Mouse (Mus musculus): ENCODE measurements around the gene Olfr32. TPM values are rescaled to one million over a fixed set of nuclear protein-coding genes. Genes with fewer than 3 reads are reported as not detected.
"Not testable (repeated sequence)": the region's sequence is repeated elsewhere in the genome, so short reads cannot be mapped to it uniquely, and the experiment has no call there.

Gene Olfr32
- 0.06 TPM in 1 of 2 replicates, not detected in the other for polyA plus RNA-seq (2015; fragmentation: Nextera tagmentation; extraction: Ambion mirVana)

GRCm38 (mm10) chr2:90142196-90142595 is at the start of gene Olfr32:
Olfr32 (minus strand) TSS chr2:90142296.
- H3K27me3 ChIP-seq, result no peaks in the 10 kb centered on the region
- H3K9me3 ChIP-seq, result no peaks in the 10 kb centered on the region
- no peaks in the 10 kb centered on the region for H3K36me3 ChIP-seq
- no peak within 1 kb of the TSS for H3K9ac ChIP-seq
- no peak for ATAC-seq (ENCODE audit: low FRiP score)
- H3K4me2 ChIP-seq, result no peak within 1 kb of the TSS
- H3K4me1 ChIP-seq (replicated peaks), result no peaks in the 10 kb centered on the region
- H3K4me3 ChIP-seq, result no peak within 1 kb of the TSS
- H3K27ac ChIP-seq, result no peak within 1 kb of the TSS

- H3K4me1 ChIP-seq (replicated peaks); H3K9ac ChIP-seq; ATAC-seq (ENCODE audit: low FRiP score); H3K36me3 ChIP-seq; H3K27me3 ChIP-seq; H3K27ac ChIP-seq; H3K9me3 ChIP-seq; H3K4me3 ChIP-seq; H3K4me2 ChIP-seq: not testable (repeated sequence)
- WGBS, result no CpG with 5 or more reads among the region's 5 CpGs
Measured at GRCm38 (mm10) chr2:90187082-90187481, 45.0 kb upstream of the Olfr32 start.

- not testable (repeated sequence) for H3K27ac ChIP-seq; ATAC-seq (ENCODE audit: low FRiP score); H3K4me1 ChIP-seq (replicated peaks); H3K36me3 ChIP-seq; H3K9ac ChIP-seq; H3K4me2 ChIP-seq; H3K27me3 ChIP-seq; H3K9me3 ChIP-seq; H3K4me3 ChIP-seq
- no CpG with 5 or more reads among the region's 4 CpGs for WGBS
Measured at GRCm38 (mm10) chr2:90186082-90186481, 44.0 kb upstream of the Olfr32 start.

- Histone ChIP-seq H3K9me3 (no peaks in the 10 kb centered on the region), H3K4me1 (replicated peaks) (no peaks in the 10 kb centered on the region), H3K27ac (no peak overlapping the region), H3K4me2 (no peak overlapping the region), H3K27me3 (no peaks in the 10 kb centered on the region), H3K4me3 (no peak overlapping the region), H3K36me3 (no peaks in the 10 kb centered on the region), H3K9ac (no peak overlapping the region)
- ATAC-seq (ENCODE audit: low FRiP score), result no peak
- WGBS, result 95% methylated on average over 9 of the region's 9 CpGs
Measured at GRCm38 (mm10) chr2:90153916-90154315, 11.8 kb upstream of the Olfr32 start.

GRCm38 (mm10) chr2:90152991-90153390 is 10.9 kb upstream of the Olfr32 start, which contains the start of gene Olfr1270:
Olfr1270 (minus strand) TSS chr2:90153091.
- H3K36me3 ChIP-seq, result no peaks in the 10 kb centered on the region
- 89% methylated on average over 3 of the region's 3 CpGs for WGBS
- H3K9me3 ChIP-seq, result no peaks in the 10 kb centered on the region
- no peaks in the 10 kb centered on the region for H3K4me1 ChIP-seq (replicated peaks)
- no peak for ATAC-seq (ENCODE audit: low FRiP score)
- no peak within 1 kb of the TSS for H3K4me3 ChIP-seq
- H3K4me2 ChIP-seq, result no peak within 1 kb of the TSS
- no peak within 1 kb of the TSS for H3K27ac ChIP-seq
- no peaks in the 10 kb centered on the region for H3K27me3 ChIP-seq
- no peak within 1 kb of the TSS for H3K9ac ChIP-seq

- Histone ChIP-seq H3K4me3 (no peak within 1 kb of the TSS), H3K27me3 (no peaks in the 10 kb centered on the region), H3K4me1 (replicated peaks) (no peaks in the 10 kb centered on the region), H3K9me3 (no peaks in the 10 kb centered on the region), H3K9ac (no peak within 1 kb of the TSS), H3K4me2 (no peak within 1 kb of the TSS), H3K27ac (no peak within 1 kb of the TSS), H3K36me3 (no peaks in the 10 kb centered on the region)
- no peak for ATAC-seq (ENCODE audit: low FRiP score)
- 78% methylated on average over 1 of the region's 1 CpGs for WGBS
Measured at GRCm38 (mm10) chr2:90121312-90121711, 20.8 kb downstream of the Olfr32 start, which contains the start of gene Olfr1269. Olfr1269 (minus strand) TSS chr2:90121412.

Other genes with a start within 250 kb of the Olfr32 start
- gene Olfr1258, start 215.0 kb downstream of the Olfr32 start, polyA plus RNA-seq (2015; fragmentation: Nextera tagmentation; extraction: Ambion mirVana), result not detected in 2 replicates
- not detected in 2 replicates for gene Olfr1259, start 193.6 kb downstream of the Olfr32 start, polyA plus RNA-seq (2015; fragmentation: Nextera tagmentation; extraction: Ambion mirVana)
- not detected in 2 replicates for gene Olfr1260, start 168.0 kb downstream of the Olfr32 start, polyA plus RNA-seq (2015; fragmentation: Nextera tagmentation; extraction: Ambion mirVana)
- gene Olfr1261, start 151.1 kb downstream of the Olfr32 start, polyA plus RNA-seq (2015; fragmentation: Nextera tagmentation; extraction: Ambion mirVana), result not detected in 2 replicates
- gene Olfr1262, start 142.2 kb downstream of the Olfr32 start, polyA plus RNA-seq (2015; fragmentation: Nextera tagmentation; extraction: Ambion mirVana), result not detected in 2 replicates
- gene Olfr1263, start 130.2 kb downstream of the Olfr32 start, polyA plus RNA-seq (2015; fragmentation: Nextera tagmentation; extraction: Ambion mirVana), result not detected in 2 replicates
- not detected in 2 replicates for gene Olfr1264, start 116.7 kb downstream of the Olfr32 start, polyA plus RNA-seq (2015; fragmentation: Nextera tagmentation; extraction: Ambion mirVana)
- gene Olfr1265, start 107.0 kb downstream of the Olfr32 start, polyA plus RNA-seq (2015; fragmentation: Nextera tagmentation; extraction: Ambion mirVana), result not detected in 2 replicates
- gene Olfr140, start 78.7 kb downstream of the Olfr32 start, polyA plus RNA-seq (2015; fragmentation: Nextera tagmentation; extraction: Ambion mirVana), result not detected in 2 replicates
- gene Olfr1269, start 20.9 kb downstream of the Olfr32 start, polyA plus RNA-seq (2015; fragmentation: Nextera tagmentation; extraction: Ambion mirVana), result not detected in 2 replicates
- gene Olfr1270, start 10.8 kb upstream of the Olfr32 start, polyA plus RNA-seq (2015; fragmentation: Nextera tagmentation; extraction: Ambion mirVana), result not detected in 2 replicates
- not detected in 2 replicates for gene Olfr1506, start 82.2 kb upstream of the Olfr32 start, polyA plus RNA-seq (2015; fragmentation: Nextera tagmentation; extraction: Ambion mirVana)
- not detected in 2 replicates for gene Olfr142, start 115.3 kb upstream of the Olfr32 start, polyA plus RNA-seq (2015; fragmentation: Nextera tagmentation; extraction: Ambion mirVana)
- gene Olfr1271, start 128.7 kb upstream of the Olfr32 start, polyA plus RNA-seq (2015; fragmentation: Nextera tagmentation; extraction: Ambion mirVana), result not detected in 2 replicates
- not detected in 2 replicates for gene Olfr1272, start 150.5 kb upstream of the Olfr32 start, polyA plus RNA-seq (2015; fragmentation: Nextera tagmentation; extraction: Ambion mirVana)
- gene Gm13769, start 179.9 kb upstream of the Olfr32 start, polyA plus RNA-seq (2015; fragmentation: Nextera tagmentation; extraction: Ambion mirVana), result not detected in 2 replicates